Mouse (Mus musculus): ENCODE measurements around the gene Tnxb.

The Tnxb gene

GRCm38 (mm10) chr17:34659897-34660214 lies 10.5 kb upstream of the Tnxb start:
- DNase-seq (ENCODE audit: low spot score) = no peak

GRCm38 (mm10) chr17:34660259-34660820 lies 10.0 kb upstream of the Tnxb start:
- no peak for DNase-seq (ENCODE audit: low spot score)

- no peak for DNase-seq (ENCODE audit: low spot score)
These were observed 9.2 kb upstream of the Tnxb start for GRCm38 (mm10) chr17:34661121-34661591.

GRCm38 (mm10) chr17:34662468-34662867 lies 7.9 kb upstream of the Tnxb start:
- no peak for DNase-seq (ENCODE audit: low spot score)

- no peak for DNase-seq (ENCODE audit: low spot score)
These were observed 7.4 kb upstream of the Tnxb start for GRCm38 (mm10) chr17:34662978-34663377.

- no peak for DNase-seq (ENCODE audit: low spot score)
These were observed 6.8 kb upstream of the Tnxb start for GRCm38 (mm10) chr17:34663558-34663957.

- DNase-seq (ENCODE audit: low spot score) = no peak
These were observed 5.9 kb upstream of the Tnxb start for GRCm38 (mm10) chr17:34664472-34664871.

- no peak for DNase-seq (ENCODE audit: low spot score)
These were observed 1.1 kb downstream of the Tnxb start for GRCm38 (mm10) chr17:34671151-34672066.

GRCm38 (mm10) chr17:34672246-34672792 lies 2.0 kb downstream of the Tnxb start:
- DNase-seq (ENCODE audit: low spot score) = no peak

- DNase-seq (ENCODE audit: low spot score) = no peak
These were observed 2.8 kb downstream of the Tnxb start for GRCm38 (mm10) chr17:34673139-34673538.

GRCm38 (mm10) chr17:34674524-34675204 lies 4.3 kb downstream of the Tnxb start:
- DNase-seq (ENCODE audit: low spot score) = no peak

GRCm38 (mm10) chr17:34675205-34676092 lies 5.1 kb downstream of the Tnxb start:
- DNase-seq (ENCODE audit: low spot score) = no peak

- DNase-seq (ENCODE audit: low spot score) = no peak
These were observed 5.7 kb downstream of the Tnxb start for GRCm38 (mm10) chr17:34676093-34676460.

- no peak for DNase-seq (ENCODE audit: low spot score)
These were observed 6.3 kb downstream of the Tnxb start for GRCm38 (mm10) chr17:34676671-34677070.

GRCm38 (mm10) chr17:34680191-34680590 lies 9.9 kb downstream of the Tnxb start:
- DNase-seq (ENCODE audit: low spot score) = no peak

GRCm38 (mm10) chr17:34680621-34681020 lies 10.3 kb downstream of the Tnxb start:
- no peak for DNase-seq (ENCODE audit: low spot score)

GRCm38 (mm10) chr17:34681132-34681571 lies 10.8 kb downstream of the Tnxb start:
- no peak for DNase-seq (ENCODE audit: low spot score)

- DNase-seq (ENCODE audit: low spot score) = no peak
These were observed 11.7 kb downstream of the Tnxb start for GRCm38 (mm10) chr17:34681881-34682536.

- no peak for DNase-seq (ENCODE audit: low spot score)
These were observed 12.8 kb downstream of the Tnxb start for GRCm38 (mm10) chr17:34683179-34683578.

- DNase-seq (ENCODE audit: low spot score) = no peak
These were observed 13.4 kb downstream of the Tnxb start for GRCm38 (mm10) chr17:34683686-34684220.

Data from layer of hippocampus, adult 11-12 months (tissue).